8 mouse cellular contexts compared by ENCODE assay signal in the genomic region with DNA sequence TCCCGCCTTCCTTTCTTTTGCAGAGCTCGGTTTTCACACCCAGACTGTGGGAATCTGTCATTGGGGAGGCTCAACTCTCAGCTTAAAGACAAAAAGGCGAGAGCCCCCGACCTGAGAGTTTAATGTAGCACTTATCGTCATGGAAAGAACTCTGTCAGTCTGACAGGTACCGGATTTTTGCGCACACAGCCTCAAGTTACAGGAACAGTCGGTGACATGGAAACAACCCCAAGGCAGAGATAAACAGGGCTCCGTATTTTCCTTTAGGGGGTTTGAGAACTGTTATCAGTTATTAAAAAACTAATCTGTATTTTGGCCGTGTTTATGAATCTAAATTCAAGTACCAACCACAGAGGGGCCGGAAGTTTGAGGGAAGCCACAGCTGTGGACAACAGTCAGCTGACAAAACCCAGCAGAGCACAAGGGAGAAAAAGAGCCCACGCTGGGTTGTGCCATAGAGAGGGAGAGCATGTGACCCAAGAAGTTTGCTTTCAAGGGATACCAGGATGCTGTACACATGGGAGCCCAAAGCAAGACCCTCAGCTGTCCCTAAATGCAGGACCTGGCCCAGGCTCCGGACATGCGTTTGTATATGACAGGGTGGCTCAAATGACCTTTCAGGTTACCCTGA. TPM values are rescaled to one million over a fixed set of nuclear protein-coding genes. Genes with fewer than 3 reads are reported as not detected.
DNase-seq lines count a peak whose midpoint lies in the region; ATAC-seq and TF ChIP-seq lines count a peak whose summit lies in the region.

No protein-coding gene starts in this region.

- DNase-seq in gastrocnemius, adult 2 months, result peak; percentile 34
- no peak for DNase-seq in gastrocnemius, postnatal 25 days
- peak; percentile 28 to 31 for DNase-seq in heart, postnatal 14 days
- DNase-seq in urinary bladder, postnatal 36 days (ENCODE audit: low spot score in 2 of 2), result no peak
- DNase-seq in left cerebral cortex, postnatal 4 days, result no peak

- no peak for TF ChIP-seq POLR2A in bone marrow, adult 2 months (IDR thresholded peaks at IDR 0.05; ENCODE audit: borderline replicate concordance, control insufficient read depth, low read depth, low read length)

- H3K4me2 ChIP-seq in liver, embryonic 15.5 days, result peak overlapping the region; percentile 65
- peak overlapping the region; percentile 84 for H3K4me2 ChIP-seq in neural tube, embryonic 13.5 days

- intact Hi-C loops in gastrocnemius, adult 2 months (cut with DNase I), result loop anchor here (1.0 to 5.0 kb wide), 3 partner anchors 42 to 81 kb away; no protein-coding TSS in a partner anchor
- intact Hi-C loops in heart, postnatal 14 days (cut with DNase I), result loop anchor here (2.0 to 5.0 kb wide), 3 partner anchors 66 to 151 kb away; partner anchors contain the start of gene Gstm7
- intact Hi-C loops in left cerebral cortex, postnatal 4 days (cut with DNase I), result loop anchor here (1.0 kb wide), 1 partner anchor 48 kb away; no protein-coding TSS in a partner anchor

- TF ChIP-seq CTCF in gastrocnemius, adult 2 months (IDR thresholded peaks at IDR 0.05), result no peak
- no peak for TF ChIP-seq CTCF in bone marrow, adult 2 months (IDR thresholded peaks at IDR 0.05; ENCODE audit: control insufficient read depth, insufficient read depth, low read length)

- H3K4me1 ChIP-seq in bone marrow, adult 2 months (ENCODE audit: control insufficient read depth, insufficient read depth, low read length), result peaks cover 6% of the 10 kb centered on the region; the same call in 1 of the 2 replicates
- H3K4me1 ChIP-seq in liver, embryonic 15.5 days (replicated peaks), result peaks cover 37% of the 10 kb centered on the region
- peaks cover 25% of the 10 kb centered on the region for H3K4me1 ChIP-seq in neural tube, embryonic 13.5 days (replicated peaks)

- ATAC-seq in liver, embryonic 15.5 days (ENCODE audit: insufficient read depth), result no peak
- no peak for ATAC-seq in neural tube, embryonic 13.5 days (ENCODE audit: low read depth)

- WGBS in bone marrow, adult 2 months, result 7% methylated on average over 14 of the region's 14 CpGs
- 12% methylated on average over 14 of the region's 14 CpGs for WGBS in liver, embryonic 15.5 days (ENCODE audit: insufficient replicate concordance)
- 31% methylated on average over 14 of the region's 14 CpGs for WGBS in neural tube, embryonic 13.5 days

- peak overlapping the region; percentile 82 for H3K4me3 ChIP-seq in gastrocnemius, adult 2 months
- H3K4me3 ChIP-seq in bone marrow, adult 2 months (replicated peaks; ENCODE audit: control insufficient read depth, low read depth, low read length), result peak overlapping the region; percentile 59
- H3K4me3 ChIP-seq in liver, embryonic 15.5 days (replicated peaks), result peak overlapping the region; percentile 50
- peak overlapping the region; percentile 43 for H3K4me3 ChIP-seq in neural tube, embryonic 13.5 days

- no peak overlapping the region for H3K9ac ChIP-seq in liver, embryonic 15.5 days
- H3K9ac ChIP-seq in neural tube, embryonic 13.5 days, result peak overlapping the region; percentile 66

- H3K36me3 ChIP-seq in liver, embryonic 15.5 days (replicated peaks), result no peaks in the 10 kb centered on the region
- H3K36me3 ChIP-seq in neural tube, embryonic 13.5 days, result no peaks in the 10 kb centered on the region

- H3K27ac ChIP-seq in gastrocnemius, adult 2 months, result peak overlapping the region; percentile 98
- peak overlapping the region; percentile 76 for H3K27ac ChIP-seq in bone marrow, adult 2 months (ENCODE audit: control insufficient read depth, insufficient read depth, low read depth, low read length, poor library complexity)
- peak overlapping the region; percentile 78 for H3K27ac ChIP-seq in liver, embryonic 15.5 days (replicated peaks)
- H3K27ac ChIP-seq in neural tube, embryonic 13.5 days (replicated peaks), result peak overlapping the region; percentile 85

- H3K9me3 ChIP-seq in liver, embryonic 15.5 days (replicated peaks), result no peaks in the 10 kb centered on the region
- no peaks in the 10 kb centered on the region for H3K9me3 ChIP-seq in neural tube, embryonic 13.5 days

- no peaks in the 10 kb centered on the region for H3K27me3 ChIP-seq in liver, embryonic 15.5 days
- no peaks in the 10 kb centered on the region for H3K27me3 ChIP-seq in neural tube, embryonic 13.5 days

RNA-seq across cellular contexts. Expression of gene Gstm1, which starts 0.5 kb away (rescaled TPM):
- 100 to 1,000 TPM; 208 to 217 TPM for total RNA-seq in gastrocnemius, adult 2 months (2021)
- total RNA-seq in gastrocnemius, postnatal 25 days (2021), result 100 to 1,000 TPM; 153 to 158 TPM
- polyA plus RNA-seq in bone marrow, adult 2 months (2011; ENCODE audit: insufficient read depth, insufficient read length, low replicate concordance, missing spikeins), result 63.6 and 69.5 TPM in 2 replicates
- 100 to 1,000 TPM in 1 of 2 experiments, 10 to 100 TPM in 1; 94.2 to 113 TPM for total RNA-seq in heart, postnatal 14 days (2021)
- 415 and 453 TPM in 2 replicates for polyA plus RNA-seq in liver, embryonic 15.5 days (2015; fragmentation: Nextera tagmentation; extraction: Ambion mirVana)
- 67.1 and 73.6 TPM in 2 replicates for polyA plus RNA-seq in neural tube, embryonic 13.5 days (2015; fragmentation: Nextera tagmentation; extraction: Ambion mirVana)
- 10 to 100 TPM; 60.4 to 75.2 TPM for total RNA-seq in left cerebral cortex, postnatal 4 days (2021)

RNA-seq across cellular contexts. Expression of gene Gstm4, which starts 26.4 kb away (rescaled TPM):
- total RNA-seq in gastrocnemius, adult 2 months (2021), result 10 to 100 TPM; 10.9 to 12.1 TPM
- total RNA-seq in gastrocnemius, postnatal 25 days (2021), result 10 to 100 TPM; 11.8 to 12.1 TPM
- polyA plus RNA-seq in bone marrow, adult 2 months (2011; ENCODE audit: insufficient read depth, insufficient read length, low replicate concordance, missing spikeins), result 4.8 and 8.3 TPM in 2 replicates
- total RNA-seq in heart, postnatal 14 days (2021), result 10 to 100 TPM in 1 of 2 experiments, 1 to 10 TPM in 1; 9.2 to 10.1 TPM
- polyA plus RNA-seq in liver, embryonic 15.5 days (2015; fragmentation: Nextera tagmentation; extraction: Ambion mirVana), result 18.5 and 19.1 TPM in 2 replicates
- polyA plus RNA-seq in neural tube, embryonic 13.5 days (2015; fragmentation: Nextera tagmentation; extraction: Ambion mirVana), result 13.9 and 15.5 TPM in 2 replicates
- total RNA-seq in left cerebral cortex, postnatal 4 days (2021), result 10 to 100 TPM; 10.3 to 10.9 TPM

RNA-seq across cellular contexts. Expression of gene Gstm2, which starts 32.1 kb away (rescaled TPM):
- 100 to 1,000 TPM in 1 of 2 experiments, 10 to 100 TPM in 1; 63.0 to 111 TPM for total RNA-seq in gastrocnemius, adult 2 months (2021)
- total RNA-seq in gastrocnemius, postnatal 25 days (2021), result 100 to 1,000 TPM in 1 of 2 experiments, 10 to 100 TPM in 1; 77.6 to 100 TPM
- 8.7 and 10.5 TPM in 2 replicates for polyA plus RNA-seq in bone marrow, adult 2 months (2011; ENCODE audit: insufficient read depth, insufficient read length, low replicate concordance, missing spikeins)
- total RNA-seq in heart, postnatal 14 days (2021), result 10 to 100 TPM; 53.0 to 70.5 TPM
- 6.3 and 7.1 TPM in 2 replicates for polyA plus RNA-seq in liver, embryonic 15.5 days (2015; fragmentation: Nextera tagmentation; extraction: Ambion mirVana)
- 10.3 and 10.9 TPM in 2 replicates for polyA plus RNA-seq in neural tube, embryonic 13.5 days (2015; fragmentation: Nextera tagmentation; extraction: Ambion mirVana)
- total RNA-seq in left cerebral cortex, postnatal 4 days (2021), result 1 to 10 TPM; 3.2 to 3.8 TPM

RNA-seq across cellular contexts. Expression of gene Gstm3, which starts 49.2 kb away (rescaled TPM):
- total RNA-seq in gastrocnemius, adult 2 months (2021), result not detected
- not detected for total RNA-seq in gastrocnemius, postnatal 25 days (2021)
- polyA plus RNA-seq in bone marrow, adult 2 months (2011; ENCODE audit: insufficient read depth, insufficient read length, low replicate concordance, missing spikeins), result not detected in 2 replicates
- not detected for total RNA-seq in heart, postnatal 14 days (2021)
- polyA plus RNA-seq in liver, embryonic 15.5 days (2015; fragmentation: Nextera tagmentation; extraction: Ambion mirVana), result 14.9 and 15.4 TPM in 2 replicates
- not detected in 2 replicates for polyA plus RNA-seq in neural tube, embryonic 13.5 days (2015; fragmentation: Nextera tagmentation; extraction: Ambion mirVana)
- total RNA-seq in left cerebral cortex, postnatal 4 days (2021), result not detected

Comparison
In these comparisons a context has a peak if more than half of its experiments do, and no peak if none do; other contexts are left out.
1. DNase-seq: peak in gastrocnemius, adult 2 months (single experiment) and heart, postnatal 14 days (2 of 2); none in gastrocnemius, postnatal 25 days (single experiment), urinary bladder, postnatal 36 days (0 of 2) and left cerebral cortex, postnatal 4 days (single experiment).
2. RNA of gene Gstm2, which starts 32.1 kb away (total RNA-seq): 63.0 to 111 TPM in gastrocnemius, adult 2 months, 77.6 to 100 TPM in gastrocnemius, postnatal 25 days and 53.0 to 70.5 TPM in heart, postnatal 14 days; 3.2 to 3.8 TPM in left cerebral cortex, postnatal 4 days; every median in the first group is over 10 times any median in the second.
3. Peak in every context shown above with its lines, with median percentiles within 50 percentile points of each other: H3K27ac ChIP-seq and H3K4me3 ChIP-seq.